Mouse (Mus musculus) heart, postnatal 0 days (tissue): ENCODE measurements around the gene Rasgef1b.

Source experiments
- CTCF ChIP-seq: IDR thresholded peaks from 2 replicates; pipeline ENCODE4 v1.5.1; 2016; ENCODE audit warnings: antibody characterized with exemption, control low read depth, low read depth
- EP300 ChIP-seq: IDR thresholded peaks from 2 replicates; pipeline ENCODE4 v1.6.1; 2016; ENCODE audit warnings: antibody characterized with exemption, low read depth

- TF ChIP-seq CTCF (no peak), EP300 (no peak)
Observed at GRCm38 (mm10) chr5:99327019-99327418, 401.8 kb downstream of the Rasgef1b start.
